Mouse (Mus musculus) bone marrow, adult 2 months (tissue): ENCODE measurements around the gene Tmpo.

Experiments
- CTCF ChIP-seq: fragments of 200-500 bp; IDR thresholded peaks from 2 replicates; pipeline ENCODE4 v1.5.1; 2011; ENCODE audit warnings: low read length, control low read depth; ENCODE audit not compliant: control insufficient read depth, insufficient read depth
- POLR2A ChIP-seq: fragments of 200-500 bp; IDR thresholded peaks from 2 replicates; pipeline ENCODE4 v1.6.1; 2011; ENCODE audit warnings: low read depth, mild to moderate bottlenecking, control low read depth, low read length, borderline replicate concordance; ENCODE audit not compliant: control insufficient read depth

GRCm38 (mm10) chr10:91183316-91183715 lies 2.2 kb upstream of the Tmpo start:
- TF ChIP-seq CTCF, result no peak
- TF ChIP-seq POLR2A, result no peak
